Mouse (Mus musculus): ENCODE measurements around the gene Col16a1.

GRCm38 (mm10) chr4:130125164-130125563 lies 77.5 kb downstream of the Col16a1 start:
- no peak for TF ChIP-seq CTCF (IDR thresholded peaks at IDR 0.05; ENCODE audit: borderline replicate concordance, control insufficient read depth, extremely low read depth, insufficient read depth, low read length, poor library complexity)
- TF ChIP-seq POLR2A (IDR thresholded peaks at IDR 0.05; ENCODE audit: control insufficient read depth, extremely low read depth, insufficient read depth, low read length, poor library complexity), result no peak

Data from thymus, adult 2 months (tissue).